Mouse (Mus musculus) ES-Bruce4 (cell line): ENCODE measurements around the gene Crlf3. TPM values are rescaled to one million over a fixed set of nuclear protein-coding genes. Genes with fewer than 3 reads are reported as not detected.

Source experiments
- H3K27ac ChIP-seq: 2 replicates; pipeline ENCODE4 v1.5.1; 2012; ENCODE audit warnings: low read length, inconsistent platforms; ENCODE audit not compliant: insufficient read depth
- H3K27me3 ChIP-seq: 2 replicates; pipeline ENCODE4 v1.6.1; 2012; ENCODE audit warnings: mild to moderate bottlenecking, low read length, inconsistent platforms; ENCODE audit not compliant: control insufficient read depth, poor library complexity, insufficient read depth, severe bottlenecking
- H3K36me3 ChIP-seq: 2 replicates; pipeline ENCODE4 v1.6.1; 2012; ENCODE audit warnings: inconsistent platforms, mild to moderate bottlenecking, low read length, moderate library complexity; ENCODE audit not compliant: control insufficient read depth, poor library complexity, insufficient read depth, severe bottlenecking
- H3K4me1 ChIP-seq: one replicate; pipeline ENCODE4 v1.8.1; 2011; ENCODE audit warnings: low read length; ENCODE audit not compliant: control insufficient read depth, insufficient read depth
- H3K4me3 ChIP-seq: 2 replicates; pipeline ENCODE4 v1.5.1; 2011; ENCODE audit warnings: low read depth, mild to moderate bottlenecking, low read length
- H3K9ac ChIP-seq: 2 replicates; pipeline ENCODE4 v1.6.1; 2012; ENCODE audit warnings: low read depth, mild to moderate bottlenecking, inconsistent platforms; ENCODE audit not compliant: poor library complexity, severe bottlenecking
- H3K9me3 ChIP-seq: replicated peaks from 2 replicates; pipeline ENCODE4 v1.6.1; 2012; ENCODE audit warnings: mild to moderate bottlenecking, low read length, inconsistent platforms; ENCODE audit not compliant: control insufficient read depth, poor library complexity, insufficient read depth, severe bottlenecking
- CTCF ChIP-seq: IDR thresholded peaks from one replicate; pipeline ENCODE4 v1.8.1; 2011; ENCODE audit warnings: low read depth, low read length
- EP300 ChIP-seq: IDR thresholded peaks from 2 replicates; pipeline ENCODE4 v1.6.1; 2011; ENCODE audit warnings: low read depth, low read length; ENCODE audit not compliant: insufficient read depth
- POLR2A ChIP-seq: IDR thresholded peaks from one replicate; pipeline ENCODE4 v1.8.1; 2011; ENCODE audit warnings: low read length; ENCODE audit not compliant: insufficient read depth
- polyA plus RNA-seq: library from polyadenylated mRNA; stranded (reverse); fragments of >200 nt; gene quantifications from 2 replicates; pipeline ENCODE4 v1.2.4, GENCODE M21; 2011; ENCODE audit warnings: low read depth; ENCODE audit not compliant: missing spikeins, insufficient read depth, insufficient read length

Crlf3 gene
- polyA plus RNA-seq, 1 experiment = 59.1 TPM

- Histone ChIP-seq H3K36me3 (peaks cover 67% of the 10 kb centered on the region), H3K9ac (no peak overlapping the region), H3K4me3 (no peak overlapping the region), H3K9me3 (no peaks in the 10 kb centered on the region), H3K27me3 (no peaks in the 10 kb centered on the region), H3K4me1 (peaks cover 1% of the 10 kb centered on the region), H3K27ac (peak overlapping the region; percentile 14)
- TF ChIP-seq POLR2A (no peak), CTCF (no peak), EP300 (no peak)
Measured at GRCm38 (mm10) chr11:80056141-80056540, 24.6 kb downstream of the Crlf3 start.

DNA sequence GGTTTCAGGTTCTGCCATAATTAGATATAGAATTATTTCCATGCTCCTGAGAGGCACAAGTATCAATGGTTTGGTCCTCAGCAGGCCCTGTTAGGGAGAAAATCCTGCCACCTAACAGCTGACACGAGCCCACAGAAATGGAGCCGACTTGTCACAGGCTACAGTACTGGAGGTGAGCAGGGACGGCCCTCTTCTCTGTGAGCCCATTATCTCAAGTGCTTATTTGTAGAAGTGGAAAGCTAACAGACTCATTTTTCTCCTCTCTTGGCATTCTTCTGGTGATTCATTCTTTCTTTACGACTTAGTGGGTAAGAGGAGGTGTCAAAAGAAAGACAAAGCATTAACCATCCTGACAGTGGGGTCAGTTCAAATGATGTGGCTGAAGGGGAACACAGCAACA, 26.1 kb downstream of the Crlf3 start:
- H3K4me3 ChIP-seq = no peak overlapping the region
- no peaks in the 10 kb centered on the region for H3K9me3 ChIP-seq
- H3K9ac ChIP-seq = no peak overlapping the region
- peaks cover 60% of the 10 kb centered on the region for H3K36me3 ChIP-seq
- TF ChIP-seq CTCF = no peak
- TF ChIP-seq POLR2A = no peak
- no peak for TF ChIP-seq EP300
- no peak overlapping the region for H3K27ac ChIP-seq
- H3K27me3 ChIP-seq = no peaks in the 10 kb centered on the region
- peaks cover 1% of the 10 kb centered on the region for H3K4me1 ChIP-seq

DNA sequence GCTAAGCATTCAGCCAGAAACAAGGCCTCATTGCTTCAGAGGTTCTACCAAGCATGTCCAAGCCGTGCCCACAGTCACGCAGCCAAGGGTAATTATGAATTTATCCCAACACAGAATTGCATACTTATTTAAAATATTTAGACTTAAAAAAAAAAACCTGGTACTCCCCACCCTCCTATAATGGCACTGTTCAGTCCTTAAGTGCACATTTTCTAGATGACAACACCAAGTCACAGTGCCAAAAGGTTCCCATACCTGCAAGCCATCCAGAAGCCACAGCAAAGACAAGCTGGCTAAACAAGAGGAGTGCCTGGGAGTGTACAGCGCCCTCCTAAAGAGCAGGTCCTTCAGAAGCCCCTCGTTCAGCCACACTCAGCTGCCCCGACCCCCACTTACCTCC, 27.6 kb downstream of the Crlf3 start:
- TF ChIP-seq EP300 (no peak), CTCF (no peak), POLR2A (no peak)
- Histone ChIP-seq H3K27ac (0 out of 2 replicates have a peak overlapping the region, but pooled peaks have one; percentile 24), H3K9ac (no peak overlapping the region), H3K4me3 (no peak overlapping the region), H3K27me3 (no peaks in the 10 kb centered on the region), H3K4me1 (peaks cover 1% of the 10 kb centered on the region), H3K9me3 (no peaks in the 10 kb centered on the region), H3K36me3 (peaks cover 53% of the 10 kb centered on the region)

DNA sequence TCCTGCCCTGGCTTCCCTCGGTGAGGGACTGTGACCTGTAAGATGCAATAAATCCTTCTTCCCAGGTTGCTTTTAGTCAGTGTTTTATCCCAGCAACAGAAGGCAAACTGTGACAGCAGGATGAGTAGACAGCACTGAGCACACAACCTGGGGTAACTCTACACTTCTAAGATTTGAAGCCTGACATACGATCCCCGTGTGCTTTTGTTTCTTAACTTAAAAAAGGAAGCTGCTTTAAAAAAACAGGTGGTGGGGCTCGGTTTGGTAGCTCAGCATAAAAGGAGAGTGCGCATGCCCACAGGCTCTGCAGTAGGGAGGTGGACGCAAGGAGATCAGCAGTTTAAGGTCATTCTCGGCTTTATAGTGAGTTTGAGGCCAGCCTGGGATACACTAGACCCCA, 28.3 kb downstream of the Crlf3 start:
- 0 out of 2 replicates have a peak overlapping the region, but pooled peaks have one; percentile 24 for H3K27ac ChIP-seq
- TF ChIP-seq POLR2A = no peak
- no peak for TF ChIP-seq EP300
- TF ChIP-seq CTCF = no peak
- H3K27me3 ChIP-seq = no peaks in the 10 kb centered on the region
- peaks cover 53% of the 10 kb centered on the region for H3K36me3 ChIP-seq
- no peaks in the 10 kb centered on the region for H3K9me3 ChIP-seq
- H3K4me3 ChIP-seq = no peak overlapping the region
- H3K4me1 ChIP-seq = peaks cover 1% of the 10 kb centered on the region
- H3K9ac ChIP-seq = no peak overlapping the region

DNA sequence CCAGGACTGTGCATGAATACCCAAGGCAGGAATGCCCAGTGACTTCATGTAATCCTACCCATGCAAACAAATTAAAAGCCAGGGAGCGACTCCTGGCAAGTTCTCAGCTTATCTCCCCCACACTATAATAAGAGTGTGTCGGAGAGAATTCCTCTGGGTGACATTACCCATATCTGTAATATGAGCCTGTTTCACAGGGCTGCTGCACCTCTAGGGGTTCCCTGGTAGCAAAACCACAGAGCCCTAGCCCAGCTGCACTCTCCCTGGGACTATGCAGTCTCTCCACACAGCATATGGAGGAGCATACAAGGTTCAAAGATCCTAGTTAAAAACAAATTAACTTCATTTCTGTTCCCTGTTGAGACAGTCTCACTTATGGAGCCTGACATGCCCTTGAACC, 30.7 kb downstream of the Crlf3 start:
- H3K4me1 ChIP-seq = peaks cover 1% of the 10 kb centered on the region
- no peak for TF ChIP-seq EP300
- TF ChIP-seq CTCF = no peak
- TF ChIP-seq POLR2A = no peak
- no peak overlapping the region for H3K27ac ChIP-seq
- H3K27me3 ChIP-seq = no peaks in the 10 kb centered on the region
- H3K4me3 ChIP-seq = no peak overlapping the region
- H3K9me3 ChIP-seq = no peaks in the 10 kb centered on the region
- H3K9ac ChIP-seq = no peak overlapping the region
- H3K36me3 ChIP-seq = peaks cover 42% of the 10 kb centered on the region

- no peak overlapping the region for H3K27ac ChIP-seq
- H3K9ac ChIP-seq = no peak overlapping the region
- TF ChIP-seq CTCF (no peak), POLR2A (no peak), EP300 (no peak)
- H3K4me1 ChIP-seq = no peaks in the 10 kb centered on the region
- H3K27me3 ChIP-seq = no peaks in the 10 kb centered on the region
- no peak overlapping the region for H3K4me3 ChIP-seq
- H3K36me3 ChIP-seq = peaks cover 24% of the 10 kb centered on the region
- no peaks in the 10 kb centered on the region for H3K9me3 ChIP-seq
Measured at GRCm38 (mm10) chr11:80046856-80047255, 33.9 kb downstream of the Crlf3 start.
